Mouse (Mus musculus) hindbrain, embryonic 14.5 days (tissue): ENCODE measurements at regions not wholly inside any gene's neighbourhood (a gene's known extent, or its start where the extent isn't known, plus 50 kb on each side); places are given as distances from the start of the nearest gene placed in this dataset.

ENCODE experiments used
- ATAC-seq: fragments of 200-750 bp; cut with Nextera tagmentation; 2 replicates; pipeline ENCODE4 v1.8.0; 2017; ENCODE audit warnings: moderate number of reproducible peaks, mild to moderate bottlenecking, moderate TSS enrichment, moderate library complexity; ENCODE audit not compliant: low FRiP score
- DNase-seq: peaks from one replicate; pipeline ENCODE4 v3.0.0-alpha.2; 2015; ENCODE audit warnings: low spot score
- H3K27ac ChIP-seq: fragments of 300-500 bp; sonication (generic); 2 replicates; pipeline ENCODE4 v1.5.1; 2014; ENCODE audit warnings: mild to moderate bottlenecking, moderate library complexity
- H3K27me3 ChIP-seq: fragments of 300-500 bp; sonication (generic); 2 replicates; pipeline ENCODE4 v1.6.1; 2014; ENCODE audit warnings: mild to moderate bottlenecking, low read length, mixed read lengths; ENCODE audit not compliant: control insufficient read depth, insufficient read depth
- H3K36me3 ChIP-seq: fragments of 300-500 bp; sonication (generic); replicated peaks from 2 replicates; pipeline ENCODE4 v1.6.1; 2014; ENCODE audit not compliant: control insufficient read depth, insufficient read depth
- H3K4me1 ChIP-seq: fragments of 300-500 bp; sonication (generic); replicated peaks from 2 replicates; pipeline ENCODE4 v1.6.1; 2014; ENCODE audit warnings: antibody characterized with exemption, low read length, mixed read lengths; ENCODE audit not compliant: control insufficient read depth, insufficient read depth
- H3K4me2 ChIP-seq: fragments of 300-500 bp; sonication (generic); replicated peaks from 2 replicates; pipeline ENCODE4 v1.6.1; 2014; ENCODE audit warnings: mild to moderate bottlenecking, moderate library complexity
- H3K4me3 ChIP-seq: fragments of 300-500 bp; sonication (generic); replicated peaks from 2 replicates; pipeline ENCODE4 v1.5.1; 2014; ENCODE audit warnings: mild to moderate bottlenecking, low read length
- H3K9ac ChIP-seq: fragments of 300-500 bp; sonication (generic); 2 replicates; pipeline ENCODE4 v1.6.1; 2014
- H3K9me3 ChIP-seq: fragments of 300-500 bp; sonication (generic); 2 replicates; pipeline ENCODE4 v1.6.1; 2016; ENCODE audit warnings: low read length; ENCODE audit not compliant: control insufficient read depth
- WGBS: fragments of 180-500 bp; shearing (Covaris S2); extraction: QIAGEN DNeasy Blood & Tissue Kit; methylation state at CpG from one replicate; pipeline ENCODE4 v1.1.7; 2014; 5-methylcytosine and 5-hydroxymethylcytosine counted together

DNA sequence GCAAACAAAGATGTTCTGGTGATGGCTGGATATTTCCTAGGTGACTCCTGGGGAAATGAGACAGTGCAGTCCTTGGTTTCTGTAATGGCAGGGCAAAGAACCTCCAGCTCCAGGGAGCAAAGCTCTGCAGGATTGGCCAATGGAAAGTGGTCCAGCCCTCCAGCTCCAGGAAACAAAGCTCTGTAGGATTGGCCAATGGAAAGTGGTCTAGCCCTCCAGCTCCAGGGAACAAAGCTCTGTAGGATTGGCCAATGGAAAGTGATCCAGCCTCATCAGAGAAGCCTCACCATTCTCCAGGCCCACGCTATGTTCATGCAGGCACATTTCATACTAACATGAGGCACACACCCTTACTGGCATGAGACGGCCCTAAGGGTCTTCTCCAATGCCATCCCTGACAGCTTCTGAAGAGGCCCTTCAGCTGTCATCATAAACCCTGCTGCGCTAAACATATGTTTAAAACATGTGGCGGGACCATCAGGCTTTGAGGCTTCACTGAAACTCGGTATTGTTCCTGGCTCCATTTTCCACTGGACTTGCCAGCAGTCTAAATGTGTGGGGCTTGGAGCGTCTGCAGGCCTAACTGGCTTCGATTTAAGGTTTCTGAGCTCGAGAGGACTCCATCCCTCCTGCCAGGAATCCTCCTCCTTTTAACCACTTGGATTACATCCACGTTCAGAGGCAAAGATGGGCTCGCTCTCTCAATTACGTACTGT is 175.3 kb upstream of the Ccdc54 start:
- no peaks in the 10 kb centered on the region for H3K9me3 ChIP-seq
- no peaks in the 10 kb centered on the region for H3K27me3 ChIP-seq
- DNase-seq: no peak
- no peak overlapping the region for H3K9ac ChIP-seq
- H3K4me2 ChIP-seq: no peak overlapping the region
- no peaks in the 10 kb centered on the region for H3K36me3 ChIP-seq
- H3K4me1 ChIP-seq: no peaks in the 10 kb centered on the region
- no peak for ATAC-seq
- 86% methylated on average over 11 of the region's 11 CpGs for WGBS
- H3K27ac ChIP-seq: no peak overlapping the region
- no peak overlapping the region for H3K4me3 ChIP-seq

DNA sequence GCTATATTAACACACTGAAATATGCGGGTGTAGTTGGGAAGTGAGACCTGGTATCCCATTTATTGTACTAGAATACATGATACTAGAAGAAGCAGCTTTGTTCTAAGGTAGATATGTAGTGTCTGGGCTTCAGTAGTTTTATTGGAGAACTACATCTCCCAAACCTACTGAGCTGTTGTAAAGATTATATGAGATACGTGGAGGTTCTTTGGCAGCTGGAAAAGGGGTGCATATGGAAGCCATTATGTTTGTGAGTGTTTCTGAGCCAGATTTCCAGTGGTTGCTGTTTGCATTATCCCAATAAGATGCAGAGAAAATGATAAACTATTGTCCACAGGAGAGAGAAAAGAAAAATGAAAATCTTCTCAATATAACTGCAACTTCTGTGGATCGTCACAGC is 171.1 kb upstream of the Ccdc54 start:
- WGBS: 91% methylated on average over 3 of the region's 3 CpGs
- no peak overlapping the region for H3K4me3 ChIP-seq
- ATAC-seq (no peak), DNase-seq (no peak)
- H3K36me3 ChIP-seq: no peaks in the 10 kb centered on the region
- H3K27me3 ChIP-seq: no peaks in the 10 kb centered on the region
- no peaks in the 10 kb centered on the region for H3K9me3 ChIP-seq
- H3K27ac ChIP-seq: no peak overlapping the region
- H3K4me1 ChIP-seq: no peaks in the 10 kb centered on the region
- H3K9ac ChIP-seq: no peak overlapping the region
- H3K4me2 ChIP-seq: no peak overlapping the region

DNA sequence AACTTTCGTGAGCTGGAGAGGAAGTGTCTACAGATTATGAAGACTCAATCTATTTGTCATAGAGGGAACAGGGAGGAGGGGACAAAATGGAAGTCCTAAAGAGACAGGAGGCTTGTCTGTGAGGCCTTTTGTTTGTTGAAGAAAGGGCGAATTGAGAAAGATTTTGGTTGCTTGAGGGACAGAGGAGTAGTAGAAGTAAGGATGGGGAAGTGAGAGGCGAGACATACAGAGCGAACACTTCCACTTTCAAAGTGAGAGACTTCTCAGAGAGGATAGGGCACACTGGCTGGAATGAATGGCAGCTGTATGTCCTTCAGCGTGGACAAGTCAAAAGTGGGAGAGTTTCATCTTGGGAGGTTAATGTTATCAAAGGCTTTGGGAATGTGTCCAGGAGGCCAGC is 169.0 kb upstream of the Ccdc54 start:
- no peak overlapping the region for H3K4me3 ChIP-seq
- WGBS: 72% methylated on average over 5 of the region's 5 CpGs

DNA sequence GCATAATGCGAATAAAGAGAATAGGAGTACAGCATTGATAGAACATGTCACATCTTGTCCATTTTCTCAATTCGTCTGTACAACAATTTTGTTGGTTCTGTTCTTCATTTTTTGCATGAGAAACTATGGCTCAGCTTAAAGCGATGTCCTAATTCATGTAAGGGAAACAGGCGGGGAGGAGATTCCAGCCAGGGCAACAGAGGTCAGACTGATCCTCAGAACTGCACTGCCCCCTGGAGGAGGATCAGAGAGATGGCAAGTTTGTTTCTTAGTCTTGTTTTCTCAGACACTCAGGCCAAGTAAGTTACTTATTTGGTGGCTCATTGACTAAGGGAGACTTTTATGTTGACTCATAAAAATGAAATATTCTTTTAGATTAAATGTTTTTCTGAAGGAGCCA is 165.7 kb upstream of the Ccdc54 start:
- Histone ChIP-seq H3K4me3 (no peak overlapping the region), H3K27ac (no peak overlapping the region), H3K36me3 (no peaks in the 10 kb centered on the region), H3K9me3 (no peaks in the 10 kb centered on the region), H3K9ac (no peak overlapping the region), H3K4me2 (no peak overlapping the region), H3K27me3 (no peaks in the 10 kb centered on the region), H3K4me1 (no peaks in the 10 kb centered on the region)
- ATAC-seq (no peak), DNase-seq (no peak)
- 48% methylated on average over 4 of the region's 4 CpGs for WGBS

More for the DNA sequence above, 169.0 kb upstream of the Ccdc54 start:
- Histone ChIP-seq H3K9ac (no peak overlapping the region), H3K27me3 (no peaks in the 10 kb centered on the region), H3K27ac (no peak overlapping the region), H3K9me3 (no peaks in the 10 kb centered on the region), H3K4me1 (no peaks in the 10 kb centered on the region), H3K4me2 (no peak overlapping the region), H3K36me3 (no peaks in the 10 kb centered on the region)
- no peak for ATAC-seq
- no peak for DNase-seq

DNA sequence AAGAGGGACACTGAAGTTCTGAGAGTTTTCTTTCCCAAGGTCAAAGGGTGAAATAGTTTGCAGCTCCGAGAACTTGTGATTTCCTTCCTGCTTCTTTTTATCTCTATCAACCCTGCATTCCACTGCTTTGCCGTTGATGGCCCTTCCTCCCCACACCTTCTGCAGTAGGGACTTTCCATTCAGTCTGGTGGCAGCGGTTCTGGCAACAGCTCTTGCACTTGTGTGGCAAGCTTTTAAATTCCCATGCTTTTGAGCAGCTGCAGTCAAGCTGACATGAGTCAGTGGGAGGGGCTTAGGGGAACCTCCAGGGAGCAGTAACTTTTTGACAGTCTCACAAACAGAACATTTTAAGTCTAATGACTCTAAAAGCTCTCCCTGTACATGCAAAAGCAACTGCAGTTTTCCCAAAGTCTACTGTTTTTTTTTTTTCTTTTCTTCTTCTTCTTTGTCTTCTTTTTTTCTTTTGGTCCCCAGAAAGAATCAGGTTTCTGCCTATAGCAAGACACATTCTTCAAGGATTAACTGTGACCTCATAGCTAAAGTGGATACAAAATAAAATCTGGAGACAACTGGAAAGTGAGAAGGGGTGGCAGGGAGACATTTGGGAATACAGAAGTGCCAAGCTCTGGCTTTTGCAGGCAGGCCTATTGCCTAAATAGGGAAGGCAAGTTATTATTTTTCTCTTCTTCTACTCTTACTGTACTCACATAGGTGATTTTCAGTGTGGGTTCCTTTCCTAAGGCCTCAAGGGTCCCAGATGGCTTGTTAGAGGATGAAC is 162.8 kb upstream of the Ccdc54 start:
- ATAC-seq: no peak
- no peak overlapping the region for H3K9ac ChIP-seq
- H3K27ac ChIP-seq: no peak overlapping the region
- no peaks in the 10 kb centered on the region for H3K9me3 ChIP-seq
- WGBS: 18% methylated on average over 3 of the region's 3 CpGs
- no peaks in the 10 kb centered on the region for H3K27me3 ChIP-seq
- no peak for DNase-seq
- no peak overlapping the region for H3K4me3 ChIP-seq
- H3K4me1 ChIP-seq: no peaks in the 10 kb centered on the region
- no peaks in the 10 kb centered on the region for H3K36me3 ChIP-seq
- H3K4me2 ChIP-seq: no peak overlapping the region

DNA sequence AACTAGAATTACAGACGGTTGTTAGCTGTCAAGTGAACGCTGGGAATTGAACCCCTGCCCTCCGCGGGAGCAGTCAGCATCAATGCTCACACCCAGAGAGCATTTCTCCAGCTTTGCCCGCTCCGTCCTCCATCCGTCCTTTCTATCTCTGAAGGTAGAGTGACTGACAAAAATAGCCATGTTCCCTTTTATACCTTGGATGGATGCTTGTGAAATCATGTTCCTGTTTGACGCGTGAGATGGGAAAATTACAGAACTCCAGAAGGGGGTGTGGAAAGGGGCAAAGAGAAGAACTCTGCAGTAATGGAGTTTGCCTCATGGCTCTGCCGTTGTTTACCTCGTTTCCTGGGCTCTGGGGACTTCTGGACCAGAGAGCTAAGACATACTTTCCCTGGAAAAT is 162.1 kb upstream of the Ccdc54 start:
- Histone ChIP-seq H3K27me3 (no peaks in the 10 kb centered on the region), H3K36me3 (no peaks in the 10 kb centered on the region), H3K9ac (no peak overlapping the region), H3K27ac (no peak overlapping the region), H3K4me3 (no peak overlapping the region), H3K9me3 (no peaks in the 10 kb centered on the region), H3K4me2 (no peak overlapping the region), H3K4me1 (no peaks in the 10 kb centered on the region)
- DNase-seq (no peak), ATAC-seq (no peak)
- 87% methylated on average over 11 of the region's 11 CpGs for WGBS

DNA sequence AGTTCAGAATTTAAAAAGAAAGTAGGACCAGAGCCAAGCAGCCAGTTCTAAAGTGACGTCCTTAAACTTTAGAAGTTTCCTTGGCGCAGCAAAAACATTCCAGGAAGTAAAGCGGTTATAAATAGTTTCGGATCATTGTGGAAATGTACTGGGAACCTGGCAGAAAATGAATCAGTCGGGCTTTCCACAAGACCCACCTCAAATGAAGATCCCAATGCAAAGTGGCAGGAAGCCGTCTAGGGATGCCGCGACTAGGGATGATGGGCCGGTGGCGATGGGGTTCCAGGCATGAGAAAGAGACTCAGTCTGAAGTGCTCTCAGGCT is 161.3 kb upstream of the Ccdc54 start:
- Histone ChIP-seq H3K4me2 (no peak overlapping the region), H3K4me3 (no peak overlapping the region), H3K27me3 (no peaks in the 10 kb centered on the region), H3K9ac (no peak overlapping the region), H3K9me3 (no peaks in the 10 kb centered on the region), H3K27ac (no peak overlapping the region), H3K4me1 (no peaks in the 10 kb centered on the region), H3K36me3 (no peaks in the 10 kb centered on the region)
- 84% methylated on average over 10 of the region's 10 CpGs for WGBS
- no peak for DNase-seq
- no peak for ATAC-seq

DNA sequence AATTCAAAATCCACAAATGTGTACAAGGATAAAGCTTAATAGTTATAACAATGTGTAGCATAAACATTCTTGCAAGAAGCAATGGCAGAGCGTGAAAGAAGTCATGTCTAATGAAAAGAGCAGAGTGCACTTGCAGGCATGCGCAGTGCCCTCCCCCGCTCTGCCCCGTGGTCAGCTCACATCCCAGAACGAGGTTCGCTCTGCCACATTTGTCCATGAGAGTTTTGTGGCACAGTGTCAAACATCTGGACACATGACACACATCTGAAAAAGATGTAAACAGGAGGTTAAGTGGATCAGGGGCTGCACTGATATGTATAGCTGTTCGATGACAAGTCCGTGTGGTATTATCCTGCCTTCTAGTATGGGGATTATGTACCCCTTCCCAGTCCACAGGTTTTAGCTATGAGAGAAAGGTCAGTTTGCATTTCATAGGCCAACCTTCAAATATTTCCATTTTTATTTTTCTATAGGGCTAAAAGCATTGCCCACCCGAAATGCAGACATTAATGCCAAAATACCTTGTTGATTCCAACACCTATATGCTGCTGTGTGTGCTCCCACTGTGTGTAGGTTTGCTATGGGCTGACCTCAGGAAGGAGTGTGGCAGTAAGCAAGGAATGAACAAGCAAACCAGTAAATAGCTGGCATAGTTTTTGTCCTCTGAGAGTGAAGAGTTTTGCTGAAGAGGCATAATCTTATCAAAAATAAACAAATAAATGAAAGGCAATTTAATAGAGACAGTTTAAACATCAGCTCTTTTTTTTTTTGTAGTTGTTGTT is 160.7 kb upstream of the Ccdc54 start:
- Histone ChIP-seq H3K9ac (no peak overlapping the region), H3K4me1 (no peaks in the 10 kb centered on the region), H3K27ac (no peak overlapping the region), H3K4me3 (no peak overlapping the region), H3K27me3 (no peaks in the 10 kb centered on the region), H3K9me3 (no peaks in the 10 kb centered on the region), H3K4me2 (no peak overlapping the region), H3K36me3 (no peaks in the 10 kb centered on the region)
- DNase-seq: no peak
- no peak for ATAC-seq
- WGBS: 89% methylated on average over 9 of the region's 9 CpGs

DNA sequence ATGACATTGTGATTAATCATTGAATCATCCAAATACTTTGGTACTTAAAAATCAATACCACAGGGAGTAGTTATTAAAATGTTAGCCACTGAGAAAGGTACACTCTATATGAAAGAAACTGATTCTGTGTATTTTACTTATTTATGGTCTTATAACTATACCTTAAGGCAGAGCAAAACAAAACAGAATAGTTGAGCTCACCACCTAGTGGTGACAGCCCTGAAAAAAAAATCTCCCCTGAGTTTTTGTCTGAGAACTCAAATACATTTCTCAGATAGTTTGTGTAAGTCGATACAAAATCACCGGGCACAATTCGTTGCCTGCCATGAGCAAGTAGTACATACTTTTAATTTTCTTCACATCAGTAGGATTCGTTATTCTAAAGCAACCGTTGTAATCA is 156.7 kb upstream of the Ccdc54 start:
- WGBS: 92% methylated on average over 5 of the region's 5 CpGs

More for the DNA sequence above, 156.7 kb upstream of the Ccdc54 start:
- DNase-seq (no peak), ATAC-seq (no peak)
- no peak overlapping the region for H3K4me3 ChIP-seq
- H3K9ac ChIP-seq: no peak overlapping the region
- no peak overlapping the region for H3K27ac ChIP-seq
- no peaks in the 10 kb centered on the region for H3K4me1 ChIP-seq
- H3K36me3 ChIP-seq: no peaks in the 10 kb centered on the region
- H3K27me3 ChIP-seq: no peaks in the 10 kb centered on the region
- no peak overlapping the region for H3K4me2 ChIP-seq
- H3K9me3 ChIP-seq: no peaks in the 10 kb centered on the region
